Mouse (Mus musculus): Measurements from ENCODE around the gene Trim28.
"Not testable (repeated sequence)": the region's sequence is repeated elsewhere in the genome, so short reads cannot be mapped to it uniquely, and the experiment has no call there.

Trim28 gene

GRCm38 (mm10) chr7:13063399-13063798 lies 64.5 kb downstream of the Trim28 start:
- not testable (repeated sequence) for DNase-seq (ENCODE audit: low spot score)

GRCm38 (mm10) chr7:13072293-13072692 lies 73.4 kb downstream of the Trim28 start:
- DNase-seq (ENCODE audit: low spot score), result no peak

All from yolk sac, embryonic 10.5 days (tissue).